In genomic region chr9:71976034-71976433, GRCm38 (mm10) we compare ENCODE assay signal across 9 mouse cellular contexts.
DNase-seq lines count a peak whose midpoint lies in the region; ATAC-seq and TF ChIP-seq lines count a peak whose summit lies in the region.
"Had no signal": no experiment of that assay in that cellular context is flagged by ENCODE, and none has a peak within 500 bp of the region (broad histone marks: within the 10 kb centered on the region; RNA-seq: fewer than 3 reads in every experiment).

No protein-coding gene starts in this region.

- peaks cover 31% of the 10 kb centered on the region for H3K4me1 ChIP-seq in forebrain, embryonic 12.5 days
- H3K4me1 ChIP-seq in limb, embryonic 11.5 days (ENCODE audit: control insufficient read depth, insufficient read depth, low read length) = peaks cover 7% of the 10 kb centered on the region; the same call in 1 of the 2 replicates
- no peaks in the 10 kb centered on the region; the same call in 1 of the 2 replicates for H3K4me1 ChIP-seq in heart, embryonic 10.5 days

- H3K9ac ChIP-seq in forebrain, embryonic 12.5 days = no peak overlapping the region
- no peak overlapping the region for H3K9ac ChIP-seq in limb, embryonic 11.5 days (ENCODE audit: low read length)
- H3K9ac ChIP-seq: stomach, embryonic 15.5 days had no signal

- ATAC-seq in forebrain, embryonic 12.5 days (ENCODE audit: low FRiP score) = peak; percentile 96
- peak; percentile 80; the same call in 1 of the 2 replicates for ATAC-seq in limb, embryonic 11.5 days (ENCODE audit: insufficient number of reproducible peaks, low FRiP score, low TSS enrichment, low read depth)

- intact Hi-C loops in left cerebral cortex, adult 2 months (cut with DNase I) = no loop called here

- peak overlapping the region; percentile 12; the same call in 1 of the 2 replicates for H3K27ac ChIP-seq in left cerebral cortex, adult 2 months
- peak overlapping the region; percentile 48; the same call in 1 of the 2 replicates for H3K27ac ChIP-seq in forebrain, embryonic 12.5 days
- 0 out of 2 replicates have a peak overlapping the region, but pooled peaks have one; percentile 42 for H3K27ac ChIP-seq in limb, embryonic 11.5 days (replicated peaks; ENCODE audit: low read depth, low read length)
- no peak overlapping the region for H3K27ac ChIP-seq in heart, embryonic 10.5 days
- H3K27ac ChIP-seq: stomach, embryonic 15.5 days had no signal

- H3K4me3 ChIP-seq in left cerebral cortex, adult 2 months = no peak overlapping the region; the same call in 1 of the 2 replicates
- no peak overlapping the region for H3K4me3 ChIP-seq in forebrain, embryonic 12.5 days (replicated peaks)
- H3K4me3 ChIP-seq in limb, embryonic 11.5 days (ENCODE audit: low read depth, low read length) = no peak overlapping the region
- no peak overlapping the region for H3K4me3 ChIP-seq in heart, embryonic 10.5 days
- H3K4me3 ChIP-seq: stomach, embryonic 15.5 days had no signal

- H3K27me3 ChIP-seq in forebrain, embryonic 12.5 days = no peaks in the 10 kb centered on the region
- no peaks in the 10 kb centered on the region for H3K27me3 ChIP-seq in limb, embryonic 11.5 days (ENCODE audit: control insufficient read depth, insufficient read depth, low read length)
- H3K27me3 ChIP-seq in heart, embryonic 10.5 days (ENCODE audit: insufficient read depth, poor library complexity, severe bottlenecking) = no peaks in the 10 kb centered on the region
- H3K27me3 ChIP-seq: stomach, embryonic 15.5 days had no signal

- H3K36me3 ChIP-seq in forebrain, embryonic 12.5 days (replicated peaks) = no peaks in the 10 kb centered on the region
- no peaks in the 10 kb centered on the region for H3K36me3 ChIP-seq in limb, embryonic 11.5 days (ENCODE audit: control insufficient read depth, insufficient read depth, low read length)
- no peaks in the 10 kb centered on the region for H3K36me3 ChIP-seq in heart, embryonic 10.5 days
- H3K36me3 ChIP-seq: stomach, embryonic 15.5 days had no signal

- H3K4me2 ChIP-seq in forebrain, embryonic 12.5 days = peak overlapping the region; percentile 26
- H3K4me2 ChIP-seq in limb, embryonic 11.5 days (ENCODE audit: low read depth, severe bottlenecking) = no peak overlapping the region
- H3K4me2 ChIP-seq: stomach, embryonic 15.5 days had no signal

- no peaks in the 10 kb centered on the region for H3K9me3 ChIP-seq in forebrain, embryonic 12.5 days
- no peaks in the 10 kb centered on the region for H3K9me3 ChIP-seq in limb, embryonic 11.5 days (ENCODE audit: control insufficient read depth, low read length)
- no peaks in the 10 kb centered on the region for H3K9me3 ChIP-seq in heart, embryonic 10.5 days
- H3K9me3 ChIP-seq: stomach, embryonic 15.5 days had no signal

- TF ChIP-seq CTCF in left cerebral cortex, adult 2 months (IDR thresholded peaks at IDR 0.05) = no peak

- WGBS in forebrain, embryonic 12.5 days = 13% methylated on average over 6 of the region's 6 CpGs
- WGBS in limb, embryonic 11.5 days = 24% methylated on average over 6 of the region's 6 CpGs
- WGBS in heart, embryonic 10.5 days = 75% methylated on average over 6 of the region's 6 CpGs

- peak in 1 of 2 experiments; percentile 20 for DNase-seq in left cerebral cortex, adult 2 months (ENCODE audit: extremely low spot score in 1 of 2, low spot score in 2 of 2)
- no peak for DNase-seq in left cerebral cortex, adult 11 months (ENCODE audit: low spot score)
- DNase-seq in cerebellum, adult 11-12 months = peak; percentile 96
- peak; percentile 79 for DNase-seq in limb, embryonic 11.5 days (ENCODE audit: low spot score)
- peak; percentile 96 for DNase-seq in retina, embryonic 14.5 days (ENCODE audit: low spot score)
- no peak for DNase-seq in heart, embryonic 10.5 days (ENCODE audit: low spot score)
- DNase-seq in urinary bladder, postnatal 10 days (ENCODE audit: low spot score) = no peak

Comparison
In these comparisons a context has a peak if more than half of its experiments do, and no peak if none do; other contexts are left out.
1. DNase-seq: peak in cerebellum, adult 11-12 months (single experiment), limb, embryonic 11.5 days (single experiment) and retina, embryonic 14.5 days (single experiment); none in left cerebral cortex, adult 11 months (single experiment), heart, embryonic 10.5 days (single experiment) and urinary bladder, postnatal 10 days (single experiment).